Mouse (Mus musculus) intestine, embryonic 16.5 days (tissue): Measurements from ENCODE around the gene Dph2. TPM values are rescaled to one million over a fixed set of nuclear protein-coding genes. Genes with fewer than 3 reads are reported as not detected.

Source experiments
- ATAC-seq: fragments of 200-750 bp; cut with Nextera tagmentation; 2 replicates; pipeline ENCODE4 v1.8.0; 2017; ENCODE audit warnings: moderate TSS enrichment, moderate library complexity
- H3K27ac ChIP-seq: fragments of 300-500 bp; sonication (generic); 2 replicates; pipeline ENCODE4 v1.5.1; 2014; ENCODE audit warnings: mild to moderate bottlenecking, low read length
- H3K27me3 ChIP-seq: fragments of 300-500 bp; sonication (generic); replicated peaks from 2 replicates; pipeline ENCODE4 v1.6.1; 2014; ENCODE audit warnings: low read length, control low read depth, mixed read lengths; ENCODE audit not compliant: control insufficient read depth, insufficient read depth
- H3K36me3 ChIP-seq: fragments of 300-500 bp; sonication (generic); 2 replicates; pipeline ENCODE4 v1.6.1; 2014; ENCODE audit warnings: low read length, control low read depth; ENCODE audit not compliant: control insufficient read depth, insufficient read depth
- H3K4me1 ChIP-seq: fragments of 300-500 bp; sonication (generic); 2 replicates; pipeline ENCODE4 v1.6.1; 2014; ENCODE audit warnings: low read length, control low read depth, mixed read lengths; ENCODE audit not compliant: control insufficient read depth, insufficient read depth
- H3K4me2 ChIP-seq: fragments of 300-500 bp; sonication (generic); 2 replicates; pipeline ENCODE4 v1.6.1; 2014; ENCODE audit warnings: low read depth, low read length, control low read depth
- H3K4me3 ChIP-seq: fragments of 300-500 bp; sonication (generic); 2 replicates; pipeline ENCODE4 v1.5.1; 2014; ENCODE audit warnings: mild to moderate bottlenecking, low read length
- H3K9ac ChIP-seq: fragments of 300-500 bp; sonication (generic); 2 replicates; pipeline ENCODE4 v1.6.1; 2014; ENCODE audit warnings: low read depth, low read length
- H3K9me3 ChIP-seq: fragments of 300-500 bp; sonication (generic); 2 replicates; pipeline ENCODE4 v1.6.1; 2016; ENCODE audit warnings: low read length, control low read depth; ENCODE audit not compliant: control insufficient read depth
- WGBS: fragments of 180-500 bp; shearing (Covaris S2); extraction: QIAGEN DNeasy Blood & Tissue Kit; methylation state at CpG from one replicate; pipeline ENCODE4 v1.1.7; 2014; 5-methylcytosine and 5-hydroxymethylcytosine counted together
- polyA plus RNA-seq: library from polyadenylated mRNA; unstranded; fragments of >200 nt; fragmentation: Nextera tagmentation; extraction: Ambion mirVana; gene quantifications from 2 replicates; pipeline ENCODE4 v1.2.1, GENCODE M21; 2015

Dph2 gene
- polyA plus RNA-seq, 1 experiment from 2014 or later, result 19.4 TPM

DNA sequence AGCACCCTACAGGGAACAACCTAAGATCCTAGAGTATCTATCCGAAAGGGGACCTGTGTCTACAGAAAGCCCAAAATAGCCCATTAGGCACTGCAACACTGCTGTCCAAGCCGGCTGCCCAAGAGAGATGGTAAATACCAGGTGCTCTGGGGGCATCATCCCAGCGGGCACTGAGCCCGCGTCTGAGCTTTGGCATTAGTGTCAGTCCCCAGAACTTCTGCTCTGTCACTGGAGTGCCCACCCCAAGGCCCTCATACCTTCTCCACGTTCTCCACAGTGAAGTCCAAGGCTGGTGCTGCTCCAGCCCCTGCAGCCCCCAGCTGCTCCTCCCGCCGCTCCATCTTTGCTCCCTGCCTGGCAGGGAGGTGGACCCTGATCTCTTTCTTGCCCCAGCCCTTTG, 22.2 kb upstream of the Dph2 start:
- H3K27me3 ChIP-seq, result no peaks in the 10 kb centered on the region
- H3K4me1 ChIP-seq, result peaks cover 28% of the 10 kb centered on the region
- H3K9ac ChIP-seq, result peak overlapping the region; percentile 84
- peak overlapping the region; percentile 99 for H3K4me2 ChIP-seq
- no peak overlapping the region; the same call in 1 of the 2 replicates for H3K27ac ChIP-seq
- 14% methylated on average over 8 of the region's 8 CpGs for WGBS
- H3K4me3 ChIP-seq, result peak overlapping the region; percentile 73
- 0 out of 2 replicates have a peak, but pooled peaks cover 5% of the 10 kb centered on the region for H3K36me3 ChIP-seq
- ATAC-seq, result 0 out of 2 replicates have a peak, but pooled peaks have one; percentile 3
- H3K9me3 ChIP-seq, result no peaks in the 10 kb centered on the region

GRCm38 (mm10) chr4:117913421-117913820, 21.6 kb upstream of the Dph2 start:
- Histone ChIP-seq H3K4me2 (peak overlapping the region; percentile 99), H3K4me1 (peaks cover 27% of the 10 kb centered on the region), H3K36me3 (0 out of 2 replicates have a peak, but pooled peaks cover 5% of the 10 kb centered on the region), H3K9ac (peak overlapping the region; percentile 84), H3K27me3 (no peaks in the 10 kb centered on the region), H3K4me3 (peak overlapping the region; percentile 73), H3K9me3 (no peaks in the 10 kb centered on the region), H3K27ac (no peak overlapping the region)
- 54% methylated on average over 3 of the region's 3 CpGs for WGBS
- no peak for ATAC-seq

GRCm38 (mm10) chr4:117912685-117913273, 20.9 kb upstream of the Dph2 start:
- 57% methylated on average over 7 of the region's 7 CpGs for WGBS
- H3K4me3 ChIP-seq, result 0 out of 2 replicates have a peak overlapping the region, but pooled peaks have one; percentile 73
- H3K4me2 ChIP-seq, result peak overlapping the region; percentile 99; the same call in 1 of the 2 replicates
- H3K9me3 ChIP-seq, result no peaks in the 10 kb centered on the region
- H3K27me3 ChIP-seq, result no peaks in the 10 kb centered on the region
- 0 out of 2 replicates have a peak, but pooled peaks cover 5% of the 10 kb centered on the region for H3K36me3 ChIP-seq
- ATAC-seq, result no peak
- H3K27ac ChIP-seq, result no peak overlapping the region
- H3K4me1 ChIP-seq, result peaks cover 27% of the 10 kb centered on the region
- no peak overlapping the region for H3K9ac ChIP-seq

- no peak overlapping the region for H3K4me2 ChIP-seq
- peaks cover 27% of the 10 kb centered on the region for H3K4me1 ChIP-seq
- H3K27me3 ChIP-seq, result no peaks in the 10 kb centered on the region
- no peak overlapping the region for H3K27ac ChIP-seq
- 0 out of 2 replicates have a peak, but pooled peaks cover 5% of the 10 kb centered on the region for H3K36me3 ChIP-seq
- 93% methylated on average over 13 of the region's 13 CpGs for WGBS
- no peaks in the 10 kb centered on the region for H3K9me3 ChIP-seq
- no peak overlapping the region for H3K4me3 ChIP-seq
- no peak for ATAC-seq
- no peak overlapping the region for H3K9ac ChIP-seq
Measured at GRCm38 (mm10) chr4:117912131-117912561, 20.3 kb upstream of the Dph2 start.

DNA sequence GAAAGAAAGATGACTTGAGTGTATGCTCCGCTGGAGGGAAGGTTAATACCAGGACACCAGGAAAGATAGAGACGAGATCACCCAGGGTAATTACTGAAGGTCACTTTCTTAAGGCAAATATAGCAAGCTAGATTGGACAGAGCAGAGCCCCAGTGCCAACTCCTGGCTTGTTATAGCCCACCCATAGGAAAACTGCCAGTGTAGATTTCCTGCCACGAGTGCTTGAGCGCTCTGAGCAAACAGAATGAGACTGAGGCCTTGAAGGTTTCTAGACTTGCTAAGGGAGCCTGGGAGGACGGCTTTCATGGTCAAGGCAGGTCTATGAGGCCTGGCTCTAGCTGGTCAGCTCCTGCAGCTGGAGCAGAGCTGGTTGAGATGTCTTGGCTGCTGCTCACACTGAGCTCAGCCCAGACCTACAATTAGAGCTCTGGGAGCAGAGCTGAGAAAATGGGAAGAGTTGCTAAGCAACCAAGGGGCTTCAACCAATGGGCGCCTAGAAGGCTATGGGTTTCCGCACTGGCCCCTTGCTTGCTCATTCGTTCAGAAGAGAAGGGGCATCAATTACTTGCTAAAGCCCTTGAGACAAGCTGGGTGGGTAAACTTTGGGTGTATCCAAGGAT, 17.1 kb upstream of the Dph2 start:
- Histone ChIP-seq H3K9me3 (no peaks in the 10 kb centered on the region), H3K27ac (no peak overlapping the region), H3K9ac (no peak overlapping the region), H3K27me3 (no peaks in the 10 kb centered on the region), H3K4me1 (peaks cover 18% of the 10 kb centered on the region), H3K4me2 (no peak overlapping the region), H3K4me3 (no peak overlapping the region), H3K36me3 (0 out of 2 replicates have a peak, but pooled peaks cover 5% of the 10 kb centered on the region)
- no peak for ATAC-seq
- WGBS, result 65% methylated on average over 8 of the region's 8 CpGs

- no peak overlapping the region for H3K4me2 ChIP-seq
- WGBS, result 82% methylated on average over 3 of the region's 3 CpGs
- H3K9me3 ChIP-seq, result no peaks in the 10 kb centered on the region
- peaks cover 3% of the 10 kb centered on the region; the same call in 1 of the 2 replicates for H3K4me1 ChIP-seq
- H3K27ac ChIP-seq, result no peak overlapping the region
- H3K36me3 ChIP-seq, result peaks cover 12% of the 10 kb centered on the region
- no peak for ATAC-seq
- no peaks in the 10 kb centered on the region for H3K27me3 ChIP-seq
- no peak overlapping the region for H3K9ac ChIP-seq
- no peak overlapping the region for H3K4me3 ChIP-seq
Measured at GRCm38 (mm10) chr4:117906196-117906595, 14.4 kb upstream of the Dph2 start.

DNA sequence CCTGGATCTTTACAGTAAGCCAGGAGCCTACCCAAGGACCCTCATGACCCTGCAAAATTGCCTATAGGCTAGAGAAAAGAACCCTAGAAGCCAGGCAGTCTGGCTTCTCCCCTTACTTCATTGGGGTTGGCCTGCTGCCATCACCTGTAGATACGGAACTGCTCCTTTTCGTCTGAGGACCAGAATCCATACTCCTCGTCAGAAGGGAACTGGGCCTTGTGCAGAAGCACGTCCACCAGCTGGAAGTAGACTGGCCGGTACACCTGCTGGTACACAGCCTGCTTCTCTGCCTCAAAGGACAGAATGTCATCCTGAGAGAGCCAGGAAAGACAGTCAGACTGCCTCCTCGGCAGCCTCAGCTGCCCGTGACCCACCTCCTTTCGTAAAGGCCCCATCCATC, 12.9 kb upstream of the Dph2 start:
- WGBS, result 92% methylated on average over 8 of the region's 8 CpGs
- H3K27me3 ChIP-seq, result no peaks in the 10 kb centered on the region
- peaks cover 3% of the 10 kb centered on the region; the same call in 1 of the 2 replicates for H3K4me1 ChIP-seq
- H3K9ac ChIP-seq, result no peak overlapping the region
- H3K9me3 ChIP-seq, result no peaks in the 10 kb centered on the region
- H3K36me3 ChIP-seq, result peaks cover 23% of the 10 kb centered on the region
- no peak overlapping the region for H3K4me3 ChIP-seq
- no peak overlapping the region for H3K27ac ChIP-seq
- no peak for ATAC-seq
- no peak overlapping the region for H3K4me2 ChIP-seq

DNA sequence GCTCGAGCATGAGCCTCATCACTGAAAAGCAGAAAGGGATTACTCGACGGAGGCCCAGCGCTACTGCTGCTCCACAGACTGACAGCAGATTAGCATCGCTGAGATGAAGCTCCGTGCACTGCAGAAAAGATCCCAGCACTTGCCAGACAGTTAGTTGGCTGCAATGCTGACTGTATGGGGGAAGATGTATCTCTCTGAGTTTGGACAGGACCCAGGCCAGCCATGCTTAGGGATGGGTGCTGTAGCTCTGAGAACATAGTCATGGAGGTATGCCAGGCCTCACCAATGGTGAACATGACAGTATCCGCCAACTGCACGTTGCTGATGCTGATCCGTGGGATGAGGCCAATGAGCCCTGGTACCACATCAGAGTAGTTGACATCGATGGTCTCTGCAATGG, 12.3 kb upstream of the Dph2 start:
- H3K4me2 ChIP-seq, result no peak overlapping the region
- no peak overlapping the region for H3K9ac ChIP-seq
- no peak overlapping the region for H3K4me3 ChIP-seq
- ATAC-seq, result no peak
- no peaks in the 10 kb centered on the region for H3K27me3 ChIP-seq
- H3K4me1 ChIP-seq, result peaks cover 3% of the 10 kb centered on the region; the same call in 1 of the 2 replicates
- H3K9me3 ChIP-seq, result no peaks in the 10 kb centered on the region
- H3K27ac ChIP-seq, result no peak overlapping the region
- peaks cover 23% of the 10 kb centered on the region for H3K36me3 ChIP-seq
- WGBS, result 94% methylated on average over 10 of the region's 10 CpGs

DNA sequence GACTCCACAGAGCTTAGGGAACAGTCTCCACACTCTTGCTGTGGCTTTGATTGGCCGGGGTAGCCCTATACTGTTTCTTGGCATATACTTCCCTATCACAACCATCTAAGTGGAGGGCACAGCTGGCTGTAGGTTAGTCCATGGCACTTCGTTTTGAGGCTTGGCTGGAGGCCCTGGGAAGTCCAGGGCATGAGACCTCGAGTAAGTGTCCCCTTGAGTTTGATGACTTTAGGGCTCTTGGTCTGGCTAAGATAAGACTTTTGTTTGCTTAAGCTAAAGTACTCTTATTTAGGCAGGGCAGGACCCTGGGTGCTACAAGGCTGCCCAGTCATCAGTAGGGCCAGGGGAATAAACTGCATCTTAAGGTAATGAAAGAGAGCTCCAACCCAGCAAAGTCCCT, 6.3 kb upstream of the Dph2 start:
- Histone ChIP-seq H3K9ac (no peak overlapping the region), H3K4me3 (no peak overlapping the region), H3K4me1 (no peaks in the 10 kb centered on the region), H3K9me3 (no peaks in the 10 kb centered on the region), H3K36me3 (peaks cover 18% of the 10 kb centered on the region), H3K4me2 (no peak overlapping the region), H3K27me3 (no peaks in the 10 kb centered on the region), H3K27ac (no peak overlapping the region)
- ATAC-seq, result no peak
- 71% methylated on average over 3 of the region's 3 CpGs for WGBS
